Mouse (Mus musculus) heart, adult 18-20 months (tissue): ENCODE results near the gene Cyb561. TPM values are rescaled to one million over a fixed set of nuclear protein-coding genes. Genes with fewer than 3 reads are reported as not detected.

ENCODE experiments used
- DNase-seq, 2 experiments: peaks; one replicate each; pipeline ENCODE4 v3.0.0; 2021 to 2022; ENCODE audit warnings: mixed read lengths in 1 of 2
- total RNA-seq, 2 experiments: library from RNA; stranded (reverse); gene quantifications; 2 replicates each; pipeline ENCODE4 v1.2.3; 2021

Cyb561 gene
- total RNA-seq, 2 experiments from 2014 or later: 6.9 to 9.0 TPM

DNA sequence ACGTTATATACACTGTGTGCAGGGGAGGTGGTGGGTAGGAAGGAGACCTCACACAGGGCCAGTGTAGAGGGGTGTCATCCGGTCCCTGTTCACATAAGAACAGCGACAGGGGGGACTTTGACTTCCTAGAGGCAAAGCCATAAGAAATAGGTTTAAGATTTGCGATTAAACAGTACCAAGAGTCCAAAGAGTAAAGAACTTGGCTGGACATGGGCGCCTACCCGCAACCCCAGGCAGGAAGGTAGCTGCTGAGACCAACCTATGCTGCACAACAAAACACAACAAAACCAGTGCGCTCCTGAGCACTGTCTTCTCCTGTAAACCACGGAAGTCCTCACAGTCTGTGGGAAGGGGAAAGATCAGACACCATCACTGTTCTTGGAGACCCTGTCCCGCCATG, 1.0 kb downstream of the Cyb561 start:
- DNase-seq: no peak

DNA sequence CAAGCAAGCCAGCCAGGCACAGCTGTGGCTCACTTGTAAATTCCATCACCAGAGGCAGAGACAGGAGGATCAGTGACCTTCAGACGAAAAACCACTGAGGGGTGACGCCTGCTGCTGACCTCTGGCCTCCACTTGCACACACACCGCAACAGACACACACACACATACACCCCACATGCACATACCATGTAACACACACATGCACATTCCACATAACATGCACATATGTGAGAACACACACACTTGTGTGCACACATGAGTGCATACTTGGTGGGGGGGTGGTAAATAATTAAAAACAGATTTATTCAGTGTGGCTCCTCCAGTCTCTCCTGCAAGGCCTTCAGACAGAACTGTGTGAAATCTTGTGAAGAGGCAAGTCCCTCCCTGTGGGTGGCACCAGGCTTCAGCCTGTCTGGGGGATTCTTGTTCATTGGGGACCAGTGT, 1.5 kb downstream of the Cyb561 start:
- DNase-seq: no peak

DNA sequence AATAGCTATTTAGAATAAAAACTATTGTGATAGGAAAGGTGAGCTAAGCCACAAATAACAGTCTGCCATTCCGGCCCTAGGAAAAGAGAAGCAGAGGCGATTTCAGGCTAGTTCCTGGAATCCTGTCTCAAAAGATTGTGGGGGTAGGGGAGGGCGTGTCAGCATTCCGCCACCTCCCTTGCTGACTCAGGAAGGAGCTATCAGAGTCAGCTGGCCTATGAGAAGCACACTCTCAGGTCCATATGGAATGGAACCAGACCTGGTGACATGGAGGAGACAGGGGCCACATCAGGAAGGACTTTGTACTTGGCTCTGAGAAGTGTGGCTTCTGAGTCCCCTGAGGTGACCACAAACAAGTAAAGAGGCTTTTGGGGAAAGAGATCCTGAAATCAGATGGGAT, 2.6 kb downstream of the Cyb561 start:
- DNase-seq: no peak

DNA sequence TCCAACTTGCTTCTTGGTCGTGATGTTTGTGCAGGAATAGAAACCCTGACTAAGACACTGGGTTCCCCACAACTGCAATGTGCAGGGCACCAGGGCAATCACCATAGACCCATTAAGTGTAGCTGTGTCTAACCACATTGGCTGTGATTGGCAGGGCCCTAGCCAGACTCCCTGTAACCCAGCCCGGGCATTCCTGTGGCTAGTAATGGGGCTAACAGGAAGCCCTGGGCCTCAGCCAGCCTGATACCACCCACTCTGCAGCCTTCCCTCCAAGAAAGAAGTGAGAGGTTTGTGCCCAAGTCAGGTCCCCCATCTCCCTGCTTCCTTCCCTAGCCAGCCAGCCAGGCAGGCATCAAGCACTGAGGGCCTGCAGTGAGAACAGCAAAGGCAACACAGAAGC, 4.9 kb downstream of the Cyb561 start:
- DNase-seq: no peak

DNA sequence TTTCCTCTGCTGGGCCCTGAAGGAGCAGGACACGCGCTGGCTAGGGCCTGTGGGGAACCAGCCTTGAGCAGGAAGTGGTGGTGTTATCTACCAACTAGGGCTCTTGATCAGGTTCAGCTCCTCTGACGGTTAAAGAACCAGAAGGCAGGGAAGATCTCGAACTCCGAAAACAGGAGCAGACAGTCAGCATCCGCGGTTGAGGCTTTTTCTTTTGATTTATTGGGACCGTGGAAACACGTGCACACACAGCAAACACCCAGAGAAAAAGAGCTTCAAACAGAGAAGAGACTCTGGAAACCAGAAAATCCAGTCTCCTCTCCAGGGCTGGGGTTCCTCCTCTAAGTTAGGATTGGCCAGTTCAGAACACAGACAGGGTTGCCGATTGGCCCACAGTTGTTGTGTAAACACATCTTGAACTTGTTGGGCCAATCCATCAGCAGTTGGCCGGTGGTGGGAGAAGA, 6.4 kb downstream of the Cyb561 start:
- no peak for DNase-seq

DNA sequence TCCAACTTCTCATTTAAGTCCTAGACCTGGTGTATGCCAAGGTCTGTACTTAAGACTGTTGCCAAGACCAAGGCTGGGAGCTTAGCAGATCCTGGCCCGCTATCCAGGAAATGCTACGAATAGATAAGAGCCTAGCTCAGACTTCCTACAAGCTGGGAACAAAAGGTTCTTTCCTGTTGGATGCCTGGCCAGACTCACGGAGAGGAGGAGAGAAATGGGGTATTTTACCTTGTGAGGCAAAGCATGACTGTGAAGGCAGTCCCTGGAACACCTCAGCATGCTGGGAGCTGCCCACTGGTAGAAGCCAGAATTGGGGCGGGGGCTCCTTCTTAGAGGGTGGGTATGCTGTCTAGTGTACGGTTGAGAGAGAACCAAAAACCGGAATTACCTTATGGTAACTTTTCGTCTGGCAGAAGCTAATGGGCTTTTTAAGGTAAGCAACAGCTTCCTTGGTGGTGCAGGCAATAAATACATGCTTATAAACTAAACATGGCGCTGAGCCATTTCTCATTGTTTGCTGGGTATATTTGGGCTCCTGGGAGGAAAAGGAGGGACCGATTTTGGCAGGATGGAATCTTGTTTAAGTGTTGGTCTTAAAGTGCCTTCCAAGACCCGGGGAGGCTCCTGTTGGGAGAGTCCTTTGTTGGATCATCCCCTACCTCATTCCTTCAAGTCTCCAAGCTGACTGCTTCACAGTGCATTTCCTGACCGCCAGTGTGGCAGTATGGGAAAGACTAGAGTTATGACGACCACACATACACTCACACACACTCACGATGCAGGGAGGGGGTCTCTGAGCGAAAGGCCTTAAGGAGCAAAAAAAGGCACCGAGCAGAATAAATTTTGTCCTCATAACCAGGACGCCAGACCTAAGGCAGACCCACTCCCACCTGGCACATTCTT, 8.1 kb downstream of the Cyb561 start:
- peak; percentile 71 to 89 for DNase-seq

DNA sequence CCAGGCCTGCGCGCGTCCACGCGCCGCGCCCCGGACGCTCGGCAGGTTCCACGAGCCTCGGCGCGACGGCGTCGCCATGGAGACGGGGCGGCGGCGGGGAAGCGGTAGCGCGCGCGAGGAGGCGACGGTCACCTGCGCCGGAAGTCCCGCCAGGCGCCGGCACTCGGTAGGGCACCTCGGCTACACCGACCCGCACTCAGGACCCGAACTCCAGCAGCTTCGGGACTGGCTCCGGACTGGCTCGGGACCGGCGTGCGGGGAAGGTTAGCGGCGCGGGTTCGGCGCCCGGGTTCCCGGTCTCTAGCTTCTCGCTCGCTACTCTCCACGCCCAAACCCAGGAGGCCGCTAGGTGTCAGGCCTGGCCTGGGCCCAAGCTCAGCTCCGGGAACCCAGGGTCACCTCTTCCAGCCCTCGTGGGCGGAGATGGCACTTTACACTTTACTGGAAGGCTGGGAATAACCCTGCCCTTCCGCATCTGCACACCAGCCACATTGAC, 9.0 kb downstream of the Cyb561 start:
- DNase-seq: peak; percentile 86 to 89

DNA sequence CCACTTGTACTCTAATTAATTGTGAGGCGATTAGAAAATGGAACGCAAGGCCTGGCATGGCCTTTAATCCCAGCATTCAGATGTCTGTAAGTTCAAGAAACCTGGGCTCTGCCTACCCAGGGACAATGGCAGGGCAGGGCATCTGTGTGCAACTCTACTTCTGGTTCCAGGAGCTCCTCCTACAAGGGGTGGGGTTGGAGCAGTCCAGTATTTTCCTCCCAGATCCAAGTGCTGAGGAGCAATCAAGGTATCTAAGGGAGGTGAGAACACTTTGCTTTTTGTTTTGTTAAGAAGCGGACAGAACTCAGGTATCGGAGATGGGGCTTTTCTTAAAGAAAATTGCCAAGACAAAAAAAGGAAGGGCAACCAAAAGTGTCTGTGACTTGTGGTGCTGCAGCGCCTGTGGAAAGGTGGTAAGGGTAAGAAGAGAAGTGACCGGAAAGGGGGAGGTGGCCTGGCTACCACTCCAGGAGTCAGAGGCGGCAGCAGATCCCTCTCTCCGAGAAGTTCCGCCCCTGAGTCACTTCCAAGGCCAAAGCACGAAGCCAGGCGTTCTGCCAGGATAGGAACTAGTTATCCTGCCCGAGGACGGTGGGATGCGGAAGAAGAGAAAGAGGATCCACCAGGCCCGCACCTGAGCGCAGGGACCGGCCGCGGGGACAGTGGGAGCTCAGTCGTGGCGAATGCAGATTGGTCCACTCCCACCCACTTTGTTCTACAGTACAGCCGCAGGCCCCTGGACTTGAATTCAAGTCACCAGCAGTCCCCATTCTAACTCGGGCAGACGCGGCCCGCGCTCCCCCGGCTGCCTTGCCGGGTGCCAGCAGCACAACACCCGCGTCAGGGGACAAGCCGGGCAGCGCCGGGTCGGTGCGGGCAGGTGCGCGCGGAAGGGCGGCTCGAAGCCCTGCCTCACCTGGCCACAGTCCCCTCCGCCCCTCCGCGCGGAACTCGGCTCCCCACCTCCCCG, 9.7 kb downstream of the Cyb561 start:
- peak; percentile 63 to 71 for DNase-seq

DNA sequence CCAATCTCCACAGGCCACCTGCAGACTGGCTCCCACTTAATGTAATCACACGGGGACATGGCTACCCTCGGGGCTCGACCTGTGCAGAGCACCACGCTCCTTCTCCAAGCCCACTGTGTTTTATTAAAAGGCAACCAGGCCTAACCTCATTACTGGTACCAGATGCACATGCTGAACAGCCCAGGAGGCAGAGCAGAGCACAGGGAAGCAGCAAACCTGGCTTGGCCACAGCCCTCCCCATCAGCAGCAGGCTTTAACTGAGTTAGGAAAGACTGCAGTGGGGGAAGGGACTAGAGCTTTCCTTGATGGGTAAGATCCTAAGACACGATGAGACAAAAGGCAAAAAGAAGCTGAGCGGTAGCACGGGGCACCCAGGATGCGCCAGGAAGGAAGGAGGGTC, 11.2 kb downstream of the Cyb561 start:
- no peak for DNase-seq

DNA sequence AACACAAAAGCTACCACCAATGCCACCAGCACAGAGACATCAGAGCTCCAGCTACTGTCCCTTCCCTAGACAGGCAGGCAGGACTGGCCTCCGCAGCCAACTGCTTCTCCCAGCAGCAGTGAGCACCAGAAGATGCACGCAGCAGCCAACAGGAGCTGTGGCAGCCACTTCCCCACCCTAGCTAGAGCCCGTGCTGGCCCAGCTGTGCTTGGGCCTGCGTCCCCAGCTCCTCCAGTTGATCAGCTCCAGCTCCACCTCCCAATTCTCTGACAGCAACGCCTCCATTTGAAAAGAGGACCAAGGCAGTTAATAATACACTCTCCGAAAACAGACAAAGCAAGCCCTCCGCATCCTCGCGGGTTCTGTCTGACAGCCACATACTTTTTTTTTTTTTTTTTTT, 14.4 kb downstream of the Cyb561 start:
- DNase-seq: peak; percentile 34 to 69

DNA sequence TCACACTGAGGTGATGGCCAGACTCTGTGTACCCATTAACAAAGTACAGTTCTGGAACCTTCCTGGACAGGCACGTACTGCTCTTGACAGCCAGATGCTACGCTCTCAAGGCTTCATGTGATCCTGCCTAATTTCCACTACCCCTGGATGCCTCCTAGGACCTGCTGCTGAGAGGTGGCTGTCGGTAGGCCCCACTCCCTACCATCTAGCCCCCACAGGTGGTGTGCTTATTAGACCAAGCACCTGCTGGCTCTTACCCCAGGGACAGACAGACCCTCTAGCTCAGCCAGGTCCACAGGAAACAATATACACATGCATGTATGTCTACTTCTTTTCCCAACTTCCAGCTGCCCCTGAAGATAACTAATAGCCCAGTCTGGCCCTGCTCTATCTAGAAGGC, 16.2 kb downstream of the Cyb561 start:
- DNase-seq: no peak

DNA sequence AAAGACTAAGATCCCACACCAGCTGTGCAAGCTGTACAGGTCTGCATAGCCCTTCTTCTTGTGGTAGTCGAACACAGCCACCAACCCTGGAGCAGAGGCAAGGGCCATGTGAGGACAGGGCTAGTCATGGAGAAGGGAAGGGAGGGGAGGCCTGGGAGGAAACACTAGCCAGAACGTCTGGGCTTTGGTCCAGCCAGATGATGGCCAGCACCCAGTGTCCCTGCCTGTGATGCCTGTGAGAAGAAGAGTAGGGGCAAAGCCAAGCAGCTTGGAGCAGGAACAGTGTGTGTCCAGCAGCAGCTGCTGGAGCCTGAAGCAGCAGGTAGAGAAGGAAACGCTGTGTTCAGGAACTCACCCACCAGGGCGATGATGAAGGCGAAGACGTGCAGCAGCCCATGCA, 16.9 kb downstream of the Cyb561 start:
- peak; percentile 90 to 95 for DNase-seq

DNA sequence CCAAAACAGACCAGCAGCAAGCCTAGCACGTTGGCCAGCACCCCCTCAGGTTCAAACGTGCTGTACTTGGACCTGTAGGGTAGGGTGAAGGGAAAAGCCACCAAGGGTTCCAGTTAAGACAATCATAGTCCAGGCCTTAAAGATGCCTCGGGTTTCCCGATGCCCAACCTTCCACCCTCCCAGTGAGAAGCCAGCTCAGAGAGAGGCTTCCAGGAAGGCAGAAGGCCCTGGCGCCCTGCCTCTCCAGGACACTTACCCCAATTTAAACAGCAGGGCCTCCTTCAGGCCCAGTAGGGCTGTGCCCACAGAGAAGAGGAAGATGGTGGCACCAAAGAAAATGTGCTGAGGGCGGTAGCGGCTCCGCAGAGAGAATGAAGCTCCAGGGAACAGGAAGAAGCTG, 17.6 kb downstream of the Cyb561 start:
- no peak for DNase-seq

DNA sequence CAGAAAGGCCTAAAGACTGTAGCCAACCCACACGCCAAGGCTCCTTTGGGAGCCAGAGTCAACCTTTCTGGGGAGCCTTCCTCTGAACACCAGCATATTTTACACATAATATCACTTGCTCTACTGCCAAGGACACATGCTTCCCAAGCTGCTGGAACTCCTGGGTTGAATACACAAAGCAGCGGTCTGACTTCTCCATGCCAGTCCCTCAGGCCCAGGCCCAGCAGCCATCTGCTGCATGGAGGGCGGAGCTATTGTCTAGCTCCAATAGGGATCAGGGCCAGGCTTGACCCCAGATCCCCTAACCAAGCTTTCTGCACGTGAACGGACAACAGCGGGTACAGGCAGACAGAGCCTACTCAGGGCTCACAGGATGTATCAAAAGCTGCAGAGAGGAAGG, 18.3 kb downstream of the Cyb561 start:
- DNase-seq: peak; percentile 62 to 74

DNA sequence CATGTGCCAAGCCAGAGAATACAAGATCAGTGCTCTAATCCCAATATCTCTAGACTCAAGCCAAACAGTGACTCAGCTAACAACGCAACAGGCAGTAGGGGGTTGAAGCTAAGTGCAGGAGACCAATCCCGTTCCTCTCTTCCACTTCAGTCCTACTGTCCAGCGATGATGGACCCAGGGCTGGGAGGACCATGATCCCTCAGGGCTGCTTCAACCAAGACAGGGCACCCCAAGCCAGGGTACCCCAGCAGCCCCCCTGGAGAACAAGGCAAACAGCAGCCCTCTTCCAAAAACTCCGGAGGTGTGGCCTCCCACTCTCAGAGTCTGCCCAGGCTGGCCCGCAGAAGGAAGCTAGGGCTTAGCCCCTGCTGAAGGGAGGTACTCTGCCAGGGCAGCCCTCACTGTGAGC, 18.8 kb downstream of the Cyb561 start:
- peak; percentile 46 to 56 for DNase-seq

DNA sequence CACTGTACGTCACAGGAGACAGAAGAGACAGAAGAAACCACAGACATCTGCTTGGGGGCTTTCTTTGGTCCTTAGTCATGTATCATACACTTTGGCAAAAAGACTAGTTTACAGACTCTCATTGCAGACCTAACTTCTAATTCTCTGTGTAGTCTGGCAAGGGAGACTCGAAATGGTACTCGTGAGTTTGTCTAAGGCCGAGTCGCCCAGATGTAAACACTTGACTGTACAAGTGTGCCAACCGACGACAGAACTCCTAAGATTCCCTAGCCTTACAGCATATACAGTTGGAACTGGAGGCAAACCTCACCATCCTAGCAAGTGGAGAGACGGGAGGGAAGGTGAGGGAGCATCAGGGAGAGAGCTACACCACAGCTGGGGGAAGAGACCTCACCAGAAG, 19.4 kb downstream of the Cyb561 start:
- no peak for DNase-seq

DNA sequence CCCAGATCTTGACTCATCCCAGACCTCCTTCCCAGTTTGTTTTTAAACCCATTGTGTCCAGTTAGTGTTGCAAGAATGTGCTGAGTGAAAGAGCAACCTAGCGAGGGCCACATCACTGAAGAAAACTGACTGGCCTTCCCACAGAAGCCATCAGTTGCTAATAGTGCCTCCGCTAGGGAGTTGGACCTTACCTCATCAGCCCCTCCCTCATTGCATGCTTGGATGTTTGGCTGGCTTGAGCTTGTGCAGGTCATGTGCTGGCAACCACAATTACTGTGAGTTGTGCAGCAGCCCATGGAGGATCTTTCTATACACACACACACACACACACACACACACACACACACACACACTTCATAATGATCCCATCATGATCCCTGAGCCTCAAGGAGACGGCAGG, 21.8 kb downstream of the Cyb561 start:
- no peak for DNase-seq

DNA sequence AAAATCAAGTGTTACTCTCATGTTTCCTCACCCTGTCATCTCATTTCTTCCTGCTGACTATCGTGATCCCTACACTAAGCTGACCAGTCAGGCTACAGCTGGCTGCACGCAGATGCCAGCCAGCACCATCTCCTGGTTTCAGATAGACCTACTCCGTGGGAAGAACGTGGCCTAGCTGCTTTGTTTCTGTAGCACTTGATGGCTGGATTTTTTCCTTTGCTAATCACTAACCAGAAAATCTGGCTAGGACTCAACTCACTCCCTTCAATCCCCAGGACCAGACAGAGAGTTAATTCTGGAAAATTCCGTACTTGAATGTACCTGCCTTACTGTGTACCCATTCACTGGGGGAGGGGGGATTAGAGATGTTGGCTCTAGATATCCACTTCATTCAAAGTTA, 25.0 kb downstream of the Cyb561 start:
- DNase-seq: no peak

DNA sequence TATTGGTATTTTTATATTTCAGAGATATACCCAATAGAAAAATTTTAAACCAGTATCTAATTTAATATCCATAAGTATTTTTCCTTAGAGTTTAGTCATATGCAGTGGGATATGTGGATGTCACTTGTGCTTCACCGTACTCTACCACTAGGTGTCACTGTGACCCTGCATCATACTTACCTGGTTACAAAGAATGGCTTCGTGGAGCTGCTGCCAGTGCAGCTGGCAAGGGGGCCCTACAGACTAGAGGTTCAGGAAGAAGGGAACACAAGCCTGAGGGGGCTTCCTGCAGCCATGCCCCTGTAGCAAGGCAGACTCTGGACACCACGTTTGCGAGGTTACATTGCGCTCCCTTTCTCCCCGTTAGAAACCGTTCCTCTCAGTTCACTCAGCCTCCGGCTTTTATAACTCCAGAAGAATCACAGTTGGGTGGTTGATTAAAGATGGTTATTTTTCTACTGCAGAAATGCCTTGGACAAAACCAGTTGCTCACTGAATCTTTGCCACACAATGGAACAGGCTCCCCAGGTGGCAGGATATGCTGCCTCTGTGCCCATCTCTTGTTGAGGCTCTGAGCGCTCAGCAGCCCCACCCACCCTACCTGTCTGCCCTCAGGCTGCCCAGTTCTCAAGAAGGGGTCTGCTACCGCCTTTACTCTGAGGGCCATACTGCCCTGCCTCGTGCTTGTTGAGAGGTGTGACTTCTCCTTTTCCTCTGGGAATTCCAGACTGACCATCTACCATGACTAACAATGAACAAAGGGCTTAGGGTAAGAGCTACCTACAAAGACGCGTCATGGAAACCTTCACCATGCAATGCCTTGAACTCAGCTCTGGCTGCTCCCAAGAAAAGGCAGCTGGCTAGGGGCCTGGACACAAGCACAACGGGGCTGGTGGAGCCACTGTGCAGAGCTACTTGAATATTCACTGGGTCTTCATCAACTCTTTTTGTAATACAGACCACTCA, 25.8 kb downstream of the Cyb561 start:
- DNase-seq: peak; percentile 76 to 88

DNA sequence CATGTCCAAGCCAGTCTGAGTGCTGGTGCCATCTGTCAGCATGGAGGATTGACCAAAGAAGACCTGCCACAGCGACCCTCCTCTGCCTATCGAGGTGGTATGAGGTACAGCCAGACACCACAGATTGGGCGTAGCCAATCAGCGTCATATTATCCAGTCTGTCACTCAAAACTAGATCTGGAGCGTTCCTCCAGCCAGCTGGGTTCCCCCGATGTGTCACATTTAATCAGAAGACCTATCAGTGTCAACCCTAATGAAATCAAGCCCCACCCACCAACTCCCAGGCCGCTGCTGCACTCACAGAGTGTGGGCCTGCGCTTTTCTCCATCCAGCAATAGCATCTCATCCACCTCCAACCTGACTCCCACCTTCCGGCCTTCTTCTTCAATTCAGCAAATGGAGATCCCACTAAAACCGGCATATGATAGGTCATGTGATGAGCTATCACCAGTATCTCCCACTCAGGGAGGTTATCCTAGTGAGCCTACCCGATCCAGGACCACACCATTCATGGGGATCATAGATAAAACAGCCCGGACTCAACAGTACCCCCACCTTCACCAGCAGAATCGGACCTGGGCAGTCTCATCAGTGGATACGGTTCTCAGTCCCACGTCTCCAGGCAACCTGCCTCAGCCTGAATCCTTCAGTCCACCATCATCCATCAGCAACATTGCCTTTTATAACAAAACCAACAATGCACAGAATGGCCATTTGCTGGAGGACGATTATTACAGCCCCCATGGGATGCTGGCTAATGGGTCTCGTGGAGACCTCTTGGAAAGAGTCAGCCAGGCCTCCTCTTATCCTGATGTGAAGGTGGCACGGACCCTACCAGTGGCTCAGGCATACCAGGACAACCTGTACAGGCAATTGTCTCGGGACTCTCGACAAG, 30.1 kb downstream of the Cyb561 start:
- DNase-seq: no peak
